Mouse (Mus musculus) forebrain, embryonic 10.5 days (tissue): Measurements from ENCODE around the gene Trmt61a. TPM values are rescaled to one million over a fixed set of nuclear protein-coding genes. Genes with fewer than 3 reads are reported as not detected.
"Not testable (repeated sequence)": the region's sequence is repeated elsewhere in the genome, so short reads cannot be mapped to it uniquely, and the experiment has no call there.

Experiments
- DNase-seq: peaks from one replicate; pipeline ENCODE4 v3.0.0-alpha.2; 2017; ENCODE audit warnings: low spot score; ENCODE audit errors: extremely low spot score
- H3K27ac ChIP-seq: fragments of 300-500 bp; sonication (generic); 2 replicates; pipeline ENCODE4 v1.5.1; 2016; ENCODE audit warnings: mild to moderate bottlenecking
- H3K27me3 ChIP-seq: fragments of 300-500 bp; sonication (generic); 2 replicates; pipeline ENCODE4 v1.6.1; 2016; ENCODE audit warnings: mild to moderate bottlenecking; ENCODE audit not compliant: poor library complexity, severe bottlenecking
- H3K36me3 ChIP-seq: fragments of 300-500 bp; sonication (generic); replicated peaks from 2 replicates; pipeline ENCODE4 v1.6.1; 2016; ENCODE audit warnings: mild to moderate bottlenecking, moderate library complexity
- H3K4me1 ChIP-seq: fragments of 300-500 bp; sonication (generic); 2 replicates; pipeline ENCODE4 v1.6.1; 2016
- H3K4me3 ChIP-seq: fragments of 300-500 bp; sonication (generic); 2 replicates; pipeline ENCODE4 v1.5.1; 2016; ENCODE audit warnings: mild to moderate bottlenecking, moderate library complexity
- H3K9me3 ChIP-seq: fragments of 300-500 bp; sonication (generic); 2 replicates; pipeline ENCODE4 v1.6.1; 2016; ENCODE audit warnings: mild to moderate bottlenecking, moderate library complexity
- WGBS: fragments of 180-500 bp; shearing (Covaris S2); methylation state at CpG from one replicate; pipeline ENCODE4 v1.1.7; 2016; 5-methylcytosine and 5-hydroxymethylcytosine counted together
- polyA plus RNA-seq: library from polyadenylated mRNA; unstranded; fragments of >200 nt; fragmentation: Nextera tagmentation; extraction: Ambion mirVana; gene quantifications from 2 replicates; pipeline ENCODE4 v1.2.1, GENCODE M21; 2016

The Trmt61a gene
- polyA plus RNA-seq, 1 experiment from 2014 or later, result 23.8 TPM

DNA sequence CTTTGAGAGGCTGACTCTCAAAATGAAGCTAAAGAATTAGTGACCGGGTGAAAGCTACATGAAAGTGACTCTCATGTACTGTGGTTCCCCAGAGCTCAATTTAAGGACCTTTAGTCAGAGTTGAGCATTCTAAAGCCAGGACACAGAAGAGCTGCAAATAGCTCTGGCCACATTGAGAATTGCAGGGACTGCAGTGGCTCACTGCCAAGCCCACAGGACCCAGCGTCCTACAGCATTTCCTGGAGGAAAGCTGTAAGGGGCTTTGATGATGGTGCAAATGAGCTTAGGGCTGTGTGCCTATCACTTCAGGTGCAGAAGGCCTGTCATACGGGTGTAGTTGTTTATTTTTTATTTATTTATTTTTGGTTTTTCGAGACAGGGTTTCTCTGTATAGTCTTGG lies 30.3 kb downstream of the Trmt61a start:
- WGBS, result 92% methylated on average over 4 of the region's 4 CpGs
- peaks cover 44% of the 10 kb centered on the region for H3K4me1 ChIP-seq
- H3K36me3 ChIP-seq, result peaks cover 58% of the 10 kb centered on the region
- no peak overlapping the region for H3K4me3 ChIP-seq
- H3K27me3 ChIP-seq, result no peaks in the 10 kb centered on the region
- no peaks in the 10 kb centered on the region for H3K9me3 ChIP-seq
- H3K27ac ChIP-seq, result no peak overlapping the region
- DNase-seq, result no peak

DNA sequence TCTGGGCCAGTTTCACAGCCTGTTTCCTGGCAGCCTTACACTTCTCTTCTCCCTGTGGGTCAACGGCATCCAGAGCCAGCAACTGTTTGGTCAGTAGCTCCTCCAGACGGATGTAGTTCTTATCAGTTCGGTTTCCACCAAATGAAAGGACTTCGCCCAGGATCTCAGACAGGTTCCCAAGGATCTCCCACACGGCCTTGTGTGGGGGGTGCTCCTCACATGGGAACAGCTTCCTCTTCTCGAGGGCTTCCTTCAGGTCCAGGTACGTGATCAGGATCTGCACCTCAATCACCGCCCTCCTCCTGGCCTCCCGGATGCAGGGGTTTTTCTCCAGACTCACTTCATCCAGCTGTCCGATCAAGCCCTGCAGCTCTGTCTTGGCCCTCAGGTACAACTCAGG lies 32.2 kb downstream of the Trmt61a start:
- Histone ChIP-seq H3K4me1 (peaks cover 51% of the 10 kb centered on the region), H3K36me3 (peaks cover 63% of the 10 kb centered on the region), H3K27ac (no peak overlapping the region)

DNA sequence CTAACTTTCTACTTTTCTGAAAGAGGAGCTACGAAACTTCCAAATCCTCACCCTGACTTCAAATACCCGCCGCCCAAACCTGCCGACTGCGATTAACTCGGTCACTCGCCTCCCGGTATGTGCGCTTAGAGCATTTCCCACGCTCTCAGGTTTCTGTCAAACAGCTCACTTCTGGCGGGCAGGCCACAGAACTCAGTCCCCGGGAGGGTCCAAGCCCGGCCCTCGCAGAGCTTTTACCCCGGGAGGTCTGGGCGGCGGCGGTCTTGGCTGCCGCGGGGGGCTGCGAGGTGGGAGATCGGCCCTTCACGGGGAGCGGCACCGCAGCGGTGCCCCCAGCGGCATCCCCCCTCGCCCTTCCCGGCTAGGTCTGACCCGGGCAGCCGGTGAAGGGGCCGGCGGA lies 34.6 kb downstream of the Trmt61a start:
- Histone ChIP-seq H3K27me3 (no peaks in the 10 kb centered on the region), H3K4me3 (peak overlapping the region; percentile 99), H3K27ac (peak overlapping the region; percentile 96), H3K9me3 (peaks cover 7% of the 10 kb centered on the region; the same call in 1 of the 2 replicates), H3K4me1 (peaks cover 40% of the 10 kb centered on the region), H3K36me3 (peaks cover 64% of the 10 kb centered on the region)
- under 1% methylated on average over 33 of the region's 33 CpGs for WGBS
- DNase-seq, result no peak

More for the DNA sequence above, 32.2 kb downstream of the Trmt61a start:
- no peaks in the 10 kb centered on the region for H3K27me3 ChIP-seq
- no peak for DNase-seq
- WGBS, result 92% methylated on average over 10 of the region's 10 CpGs
- no peaks in the 10 kb centered on the region for H3K9me3 ChIP-seq
- H3K4me3 ChIP-seq, result no peak overlapping the region

DNA sequence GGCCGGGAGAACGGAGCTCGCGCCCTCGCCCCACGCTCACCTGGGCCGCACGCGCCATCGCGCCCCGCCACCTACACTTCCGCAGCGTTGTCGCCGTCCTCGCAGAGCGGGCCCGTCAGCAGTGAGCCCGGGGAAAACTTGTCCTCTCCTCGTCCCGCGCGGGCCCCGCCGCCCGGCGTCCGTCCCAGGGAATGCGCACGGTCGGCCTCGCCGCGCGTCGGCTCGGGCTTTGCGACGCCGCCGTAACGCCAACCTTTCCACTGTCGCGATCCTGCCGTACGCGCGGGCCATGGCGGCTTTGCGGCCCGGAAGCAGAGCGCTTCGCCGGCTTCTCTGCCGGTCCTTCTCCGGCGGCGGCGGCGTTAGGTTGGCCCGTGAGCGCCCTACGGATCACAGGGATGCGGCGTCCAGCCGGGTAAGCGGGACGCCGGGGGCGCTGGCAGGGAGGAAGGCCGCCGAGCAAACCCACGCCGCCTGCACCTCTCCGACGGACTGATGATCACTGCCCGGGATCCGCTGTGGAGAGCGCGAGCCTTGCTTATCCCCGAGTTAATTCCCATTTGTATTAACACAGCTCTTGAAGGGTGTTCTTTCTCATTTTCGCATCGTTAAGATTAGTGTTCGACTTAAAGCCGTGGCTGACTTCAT lies 35.2 kb downstream of the Trmt61a start, which contains the start of the genes Bag5 and Apopt1:
Gene Bag5, minus strand, starts transcription at position 254 of the 648 bp plus-strand sequence.
Gene Apopt1, plus strand, starts transcription at position 258 of the 648 bp plus-strand sequence.
- peak; percentile 90 for DNase-seq
- Histone ChIP-seq H3K27ac (peak within 1 kb of the TSS; percentile 96), H3K4me3 (peak within 1 kb of the TSS; percentile 99), H3K27me3 (no peaks in the 10 kb centered on the region), H3K9me3 (peaks cover 7% of the 10 kb centered on the region; the same call in 1 of the 2 replicates), H3K36me3 (peaks cover 58% of the 10 kb centered on the region), H3K4me1 (peaks cover 42% of the 10 kb centered on the region)
- WGBS, result under 1% methylated on average over 81 of the region's 86 CpGs

DNA sequence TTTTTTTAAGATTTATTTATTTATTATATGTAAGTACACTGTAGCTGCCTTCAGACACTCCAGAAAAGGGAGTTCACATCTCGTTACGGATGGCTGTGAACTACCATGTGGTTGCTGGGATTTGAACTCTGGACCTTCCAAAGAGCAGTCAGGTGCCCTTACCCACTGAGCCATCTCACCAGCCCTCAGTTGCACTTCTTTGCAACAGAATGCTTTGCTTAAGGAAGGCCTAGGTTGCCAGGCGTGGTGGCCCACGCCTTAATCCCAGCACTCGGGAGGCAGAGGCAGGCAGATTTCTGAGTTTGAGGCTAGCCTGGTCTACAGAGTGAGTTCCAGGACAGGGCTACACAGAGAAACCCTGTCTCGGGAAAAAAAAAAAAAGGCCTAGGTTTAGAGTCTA lies 36.0 kb downstream of the Trmt61a start:
- WGBS, result 86% methylated on average over 6 of the region's 6 CpGs
- Histone ChIP-seq H3K4me1 (peaks cover 49% of the 10 kb centered on the region), H3K4me3 (peak overlapping the region; percentile 99), H3K27ac (peak overlapping the region; percentile 30; the same call in 1 of the 2 replicates), H3K36me3 (peaks cover 50% of the 10 kb centered on the region)
- not testable (repeated sequence) for H3K27me3 ChIP-seq, DNase-seq, H3K9me3 ChIP-seq

DNA sequence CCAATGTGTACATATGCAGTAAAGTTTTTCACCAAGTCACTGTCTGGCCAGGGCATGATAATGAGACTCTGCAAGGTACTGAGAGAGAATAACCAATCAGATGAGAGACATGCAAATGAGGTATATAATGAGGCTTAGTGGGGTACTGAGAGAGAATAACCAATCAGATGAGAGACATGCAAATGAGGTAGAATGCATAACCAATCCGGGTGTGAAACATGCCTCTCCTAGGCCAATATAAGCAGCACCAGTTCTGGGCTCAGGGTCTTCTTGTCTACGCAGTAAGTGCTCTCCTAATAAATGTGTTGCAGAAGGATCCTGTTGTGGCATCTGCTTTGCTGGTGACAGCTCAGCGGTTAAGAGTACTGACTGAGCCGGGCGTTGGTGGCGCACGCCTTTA lies 38.6 kb downstream of the Trmt61a start:
- peaks cover 24% of the 10 kb centered on the region for H3K36me3 ChIP-seq
- no peak overlapping the region for H3K4me3 ChIP-seq
- H3K9me3 ChIP-seq, result peaks cover 7% of the 10 kb centered on the region; the same call in 1 of the 2 replicates
- peaks cover 42% of the 10 kb centered on the region for H3K4me1 ChIP-seq
- no peak for DNase-seq
- WGBS, result 96% methylated on average over 7 of the region's 7 CpGs
- H3K27me3 ChIP-seq, result no peaks in the 10 kb centered on the region
- H3K27ac ChIP-seq, result no peak overlapping the region

DNA sequence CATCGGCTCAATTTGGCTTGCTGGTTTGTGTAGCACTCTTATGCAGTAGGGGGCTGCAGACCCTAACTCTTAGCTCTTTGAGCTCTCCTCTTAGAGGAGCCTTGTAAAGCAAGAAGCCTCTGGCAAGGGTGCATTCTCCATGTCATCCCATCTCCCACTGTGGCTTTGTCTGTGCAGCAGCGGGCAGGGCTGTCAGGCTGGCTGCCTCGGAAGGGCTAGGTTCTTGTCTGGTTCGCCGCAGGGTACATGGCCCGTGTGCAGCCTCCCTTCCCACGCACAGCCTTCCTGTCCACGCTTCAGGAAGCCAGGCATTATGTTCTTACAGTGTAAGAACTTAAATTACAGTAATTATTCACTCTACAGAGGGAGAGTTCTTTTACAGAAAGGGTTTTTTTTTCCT lies 40.8 kb downstream of the Trmt61a start:
- 0 out of 2 replicates have a peak overlapping the region, but pooled peaks have one; percentile 6 for H3K27ac ChIP-seq
- 46% methylated on average over 8 of the region's 8 CpGs for whole genome bisulfite sequencing
- H3K4me3 ChIP-seq, result no peak overlapping the region
- no peak for DNase-seq
- H3K36me3 ChIP-seq, result peaks cover 31% of the 10 kb centered on the region
- no peaks in the 10 kb centered on the region for H3K27me3 ChIP-seq
- peaks cover 7% of the 10 kb centered on the region; the same call in 1 of the 2 replicates for H3K9me3 ChIP-seq
- H3K4me1 ChIP-seq, result peaks cover 30% of the 10 kb centered on the region

DNA sequence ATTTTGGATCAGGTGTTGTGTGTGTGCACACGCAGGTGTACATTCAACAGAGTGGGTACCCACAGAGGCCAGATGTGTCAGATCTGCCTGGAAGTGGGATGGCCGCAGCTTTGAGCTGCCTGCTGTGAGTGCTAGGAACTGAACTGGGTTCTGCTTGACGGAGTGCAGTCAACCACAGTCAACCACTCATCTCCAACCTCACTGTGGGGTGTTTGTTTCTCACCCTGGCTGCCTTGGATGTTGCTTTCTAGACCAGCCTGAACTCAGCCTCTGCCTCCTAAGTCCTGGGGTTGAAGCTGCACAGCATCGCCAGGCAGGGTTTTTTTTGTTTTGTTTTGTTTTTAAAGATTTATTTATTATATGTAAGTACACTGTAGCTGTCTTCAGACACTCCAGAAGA lies 42.3 kb downstream of the Trmt61a start:
- no peak overlapping the region for H3K4me3 ChIP-seq
- 86% methylated on average over 4 of the region's 4 CpGs for WGBS
- H3K27me3 ChIP-seq, result no peaks in the 10 kb centered on the region
- H3K9me3 ChIP-seq, result peaks cover 7% of the 10 kb centered on the region; the same call in 1 of the 2 replicates
- peaks cover 41% of the 10 kb centered on the region for H3K36me3 ChIP-seq
- no peak overlapping the region for H3K27ac ChIP-seq
- DNase-seq, result no peak
- peaks cover 26% of the 10 kb centered on the region for H3K4me1 ChIP-seq

DNA sequence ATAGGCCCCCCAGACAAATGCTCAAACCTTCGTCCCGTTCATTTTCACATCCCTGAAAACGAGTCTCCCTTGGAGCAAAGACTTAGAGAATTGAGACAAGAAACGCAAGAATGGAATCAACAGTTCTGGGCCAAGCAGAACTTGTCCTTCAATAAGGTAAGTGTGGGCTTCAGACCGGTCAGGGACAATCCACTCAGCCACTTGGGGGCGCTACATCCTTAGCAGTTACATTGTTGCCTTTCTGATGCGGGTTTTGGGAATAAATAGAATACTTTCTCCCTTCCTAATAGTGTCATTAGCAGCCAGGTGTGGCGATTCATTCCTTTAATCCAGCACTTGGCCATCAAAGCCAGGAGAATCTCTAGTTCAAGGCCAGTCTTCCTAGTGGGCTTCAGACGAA lies 44.7 kb downstream of the Trmt61a start:
- Histone ChIP-seq H3K27ac (no peak overlapping the region), H3K4me3 (no peak overlapping the region), H3K36me3 (peaks cover 48% of the 10 kb centered on the region), H3K4me1 (peaks cover 38% of the 10 kb centered on the region), H3K9me3 (no peaks in the 10 kb centered on the region), H3K27me3 (no peaks in the 10 kb centered on the region)
- WGBS, result 74% methylated on average over 9 of the region's 9 CpGs
- DNase-seq, result no peak

DNA sequence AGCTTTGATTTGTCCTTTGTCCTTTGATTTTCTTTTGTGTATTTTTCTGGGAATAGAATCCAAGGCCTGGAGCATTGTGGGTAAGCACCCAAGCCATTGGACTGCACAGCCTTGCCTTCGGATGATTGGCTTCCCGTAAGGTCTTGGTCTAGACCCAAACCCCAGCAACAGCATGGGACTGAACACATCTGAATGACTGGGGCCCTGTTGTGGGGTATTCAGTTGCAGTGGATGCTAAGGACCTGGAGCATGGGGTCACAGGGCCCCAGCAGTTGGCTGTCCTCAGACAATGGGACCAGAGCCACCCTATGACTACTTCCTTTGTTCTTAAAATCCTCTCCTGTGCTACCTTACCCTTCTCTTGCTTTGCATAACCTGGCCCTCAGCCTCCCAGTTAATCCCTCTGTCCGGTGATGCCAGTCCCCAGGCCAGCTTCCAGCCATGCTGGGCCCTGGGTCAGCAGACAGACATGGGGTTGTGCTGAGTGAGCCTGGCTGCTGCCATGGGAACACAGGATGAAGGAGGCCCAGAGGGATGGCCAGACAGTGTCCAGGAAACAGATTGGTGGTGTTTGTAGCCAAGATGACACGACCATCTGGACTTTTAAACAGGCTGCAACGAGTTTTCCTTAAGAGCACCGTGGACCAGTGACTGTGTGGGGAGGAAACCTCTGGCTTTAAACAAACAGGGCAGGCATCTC lies 46.9 kb downstream of the Trmt61a start:
- DNase-seq, result no peak
- no peak overlapping the region for H3K4me3 ChIP-seq
- peaks cover 66% of the 10 kb centered on the region for H3K36me3 ChIP-seq
- H3K27ac ChIP-seq, result peak overlapping the region; percentile 75
- H3K9me3 ChIP-seq, result no peaks in the 10 kb centered on the region
- no peaks in the 10 kb centered on the region for H3K27me3 ChIP-seq
- peaks cover 24% of the 10 kb centered on the region for H3K4me1 ChIP-seq
- WGBS, result 41% methylated on average over 6 of the region's 6 CpGs

DNA sequence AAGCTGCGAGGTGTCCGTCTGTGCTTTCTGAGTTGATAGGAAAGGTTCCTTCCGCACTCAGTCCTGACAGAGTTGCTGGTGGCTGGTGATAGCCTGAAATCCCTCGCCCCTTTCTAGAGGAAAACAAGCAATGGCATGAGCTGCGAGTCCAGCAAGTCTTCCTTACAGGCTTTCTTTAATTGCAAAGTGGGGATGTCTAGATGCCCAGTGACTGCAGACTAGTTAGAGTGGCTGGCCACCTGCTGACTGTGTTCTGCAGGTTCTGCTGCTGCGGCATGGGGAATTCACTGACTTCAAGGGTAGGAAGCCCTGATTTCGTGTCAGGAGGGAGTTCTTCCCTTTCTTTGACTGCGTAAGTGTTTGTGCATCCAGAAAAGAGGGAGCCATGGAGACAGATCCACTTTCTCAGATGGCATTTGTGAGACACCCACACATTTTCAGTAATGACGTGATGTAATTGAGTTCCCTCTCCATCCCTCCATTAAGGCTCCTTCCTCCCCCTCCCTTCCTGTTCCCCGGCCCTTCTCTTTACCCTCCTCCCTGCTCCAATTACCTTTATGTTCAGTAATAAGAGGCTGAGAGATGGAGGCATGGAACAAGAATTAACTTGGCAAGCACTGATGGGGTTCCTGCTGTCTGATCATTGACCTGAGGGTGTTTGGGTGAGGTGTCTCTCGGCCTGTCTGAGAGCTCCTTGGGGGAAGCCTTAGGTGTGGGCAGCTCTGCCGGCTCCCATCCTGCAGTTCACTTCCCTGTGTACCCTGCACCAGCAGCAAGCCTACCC lies 47.6 kb downstream of the Trmt61a start:
- 72% methylated on average over 12 of the region's 12 CpGs for WGBS
- Histone ChIP-seq H3K4me1 (peaks cover 24% of the 10 kb centered on the region), H3K27me3 (no peaks in the 10 kb centered on the region), H3K27ac (peak overlapping the region; percentile 75; the same call in 1 of the 2 replicates), H3K9me3 (no peaks in the 10 kb centered on the region), H3K36me3 (peaks cover 69% of the 10 kb centered on the region), H3K4me3 (no peak overlapping the region)
- DNase-seq, result no peak

DNA sequence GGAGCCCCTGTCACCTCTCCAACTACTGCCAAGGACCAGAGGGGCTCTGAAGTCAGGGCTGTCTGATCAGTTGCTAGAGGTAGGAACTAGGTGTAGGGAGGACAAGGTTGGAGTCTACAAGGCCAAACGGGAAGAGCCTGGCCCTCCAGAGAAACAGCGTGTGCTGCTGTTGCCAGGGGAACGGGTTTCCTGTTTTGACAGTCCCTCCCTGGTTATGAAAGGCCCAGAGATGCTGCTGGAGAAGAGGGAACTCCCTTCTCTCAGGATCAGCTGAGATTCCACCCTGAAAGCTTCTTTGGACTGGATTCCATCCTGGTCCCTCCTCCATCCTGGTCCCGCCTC lies 48.2 kb downstream of the Trmt61a start:
- peaks cover 72% of the 10 kb centered on the region for H3K36me3 ChIP-seq
- peaks cover 24% of the 10 kb centered on the region for H3K4me1 ChIP-seq
- no peak for DNase-seq
- H3K4me3 ChIP-seq, result no peak overlapping the region
- 76% methylated on average over 4 of the region's 4 CpGs for WGBS
- H3K9me3 ChIP-seq, result no peaks in the 10 kb centered on the region
- H3K27ac ChIP-seq, result 0 out of 2 replicates have a peak overlapping the region, but pooled peaks have one; percentile 75
- H3K27me3 ChIP-seq, result no peaks in the 10 kb centered on the region
